Mouse (Mus musculus): ENCODE results near the gene Dtx3l. TPM values are rescaled to one million over a fixed set of nuclear protein-coding genes. Genes with fewer than 3 reads are reported as not detected.

The Dtx3l gene
- polyA plus RNA-seq (2012; rRNA removed), result 9.2 and 11.2 TPM in 2 replicates

GRCm38 (mm10) chr16:35938211-35939151 is at the start of gene Dtx3l, which contains the start of gene Parp9:
Dtx3l (minus strand) TSS chr16:35939151.
Parp9 (plus strand) TSS chr16:35938470.

GRCm38 (mm10) chr16:35978450-35978849 is 39.5 kb upstream of the Dtx3l start, which contains the start of gene Kpna1:
Kpna1 (plus strand) TSS chr16:35978750.

Other genes starting within 250 kb of the Dtx3l start
- 4.7 and 5.3 TPM in 2 replicates for gene Dirc2, start 169.8 kb downstream of the Dtx3l start, polyA plus RNA-seq (2012; rRNA removed)
- 8.9 and 9.2 TPM in 2 replicates for gene Hspbap1, start 168.8 kb downstream of the Dtx3l start, polyA plus RNA-seq (2012; rRNA removed)
- gene Parp14, start 67.6 kb downstream of the Dtx3l start, polyA plus RNA-seq (2012; rRNA removed), result 6.2 and 6.8 TPM in 2 replicates
- 15.2 and 20.5 TPM in 2 replicates for gene Parp9, start 681 bp downstream of the Dtx3l start, polyA plus RNA-seq (2012; rRNA removed)
- 7.6 and 8.0 TPM in 2 replicates for gene Kpna1, start 39.6 kb upstream of the Dtx3l start, polyA plus RNA-seq (2012; rRNA removed)
- gene Wdr5b, start 102.0 kb upstream of the Dtx3l start, polyA plus RNA-seq (2012; rRNA removed), result 2.0 and 2.1 TPM in 2 replicates
- gene Fam162a, start 132.4 kb upstream of the Dtx3l start, polyA plus RNA-seq (2012; rRNA removed), result 94.7 and 102 TPM in 2 replicates
- gene Ccdc58, start 132.5 kb upstream of the Dtx3l start, polyA plus RNA-seq (2012; rRNA removed), result 54.7 and 63.5 TPM in 2 replicates
- not detected in 2 replicates for gene Csta1, start 192.1 kb upstream of the Dtx3l start, polyA plus RNA-seq (2012; rRNA removed)
- gene Stfa2l1, start 217.7 kb upstream of the Dtx3l start, polyA plus RNA-seq (2012; rRNA removed), result 413 and 598 TPM in 2 replicates
- gene Gm5483, start 245.1 kb upstream of the Dtx3l start, polyA plus RNA-seq (2012; rRNA removed), result 775 and 1,146 TPM in 2 replicates